Mouse (Mus musculus): Measurements from ENCODE around the gene Tenm4.

Tenm4 gene

GRCm38 (mm10) chr7:96521956-96522355 lies 350.9 kb downstream of the Tenm4 start:
- intact Hi-C loops (cut with DNase I) = loop anchor here (10.0 kb wide), 1 partner anchor 253 kb away; no protein-coding TSS in a partner anchor

- intact Hi-C loops (cut with DNase I) = loop anchor here (10.0 kb wide), 1 partner anchor 251 kb away; no protein-coding TSS in a partner anchor
Observed at GRCm38 (mm10) chr7:96523673-96524072, 352.6 kb downstream of the Tenm4 start.

- intact Hi-C loops (cut with DNase I) = loop anchor here (10.0 kb wide), 1 partner anchor 250 kb away; no protein-coding TSS in a partner anchor
Observed at GRCm38 (mm10) chr7:96524486-96525205, 353.6 kb downstream of the Tenm4 start.

- intact Hi-C loops (cut with DNase I) = loop anchor here (10.0 kb wide), 1 partner anchor 249 kb away; no protein-coding TSS in a partner anchor
Observed at GRCm38 (mm10) chr7:96525344-96525743, 354.3 kb downstream of the Tenm4 start.

GRCm38 (mm10) chr7:96530571-96531426 lies 359.8 kb downstream of the Tenm4 start:
- intact Hi-C loops (cut with DNase I) = no loop called here

- intact Hi-C loops (cut with DNase I) = no loop called here
Observed at GRCm38 (mm10) chr7:96531954-96532737, 361.1 kb downstream of the Tenm4 start.

- intact Hi-C loops (cut with DNase I) = no loop called here
Observed at GRCm38 (mm10) chr7:96532804-96533400, 361.9 kb downstream of the Tenm4 start.

- intact Hi-C loops (cut with DNase I) = no loop called here
Observed at GRCm38 (mm10) chr7:96536313-96536880, 365.4 kb downstream of the Tenm4 start.

GRCm38 (mm10) chr7:96539248-96540034 lies 368.4 kb downstream of the Tenm4 start:
- intact Hi-C loops (cut with DNase I) = no loop called here

- intact Hi-C loops (cut with DNase I) = no loop called here
Observed at GRCm38 (mm10) chr7:96540458-96541096, 369.5 kb downstream of the Tenm4 start.

- intact Hi-C loops (cut with DNase I) = no loop called here
Observed at GRCm38 (mm10) chr7:96545979-96546378, 374.9 kb downstream of the Tenm4 start.

GRCm38 (mm10) chr7:96551809-96552208 lies 380.8 kb downstream of the Tenm4 start:
- intact Hi-C loops (cut with DNase I) = no loop called here

- intact Hi-C loops (cut with DNase I) = no loop called here
Observed at GRCm38 (mm10) chr7:96552292-96552860, 381.3 kb downstream of the Tenm4 start.

GRCm38 (mm10) chr7:96554277-96554690 lies 383.2 kb downstream of the Tenm4 start:
- intact Hi-C loops (cut with DNase I) = no loop called here

- intact Hi-C loops (cut with DNase I) = no loop called here
Observed at GRCm38 (mm10) chr7:96555294-96555693, 384.2 kb downstream of the Tenm4 start.

GRCm38 (mm10) chr7:96556756-96557155 lies 385.7 kb downstream of the Tenm4 start:
- intact Hi-C loops (cut with DNase I) = no loop called here

- intact Hi-C loops (cut with DNase I) = no loop called here
Observed at GRCm38 (mm10) chr7:96562890-96563289, 391.8 kb downstream of the Tenm4 start.

- intact Hi-C loops (cut with DNase I) = no loop called here
Observed at GRCm38 (mm10) chr7:96563329-96564065, 392.5 kb downstream of the Tenm4 start.
